Mouse (Mus musculus) hindbrain, embryonic 12.5 days (tissue): ENCODE measurements around the gene Plg. TPM values are rescaled to one million over a fixed set of nuclear protein-coding genes. Genes with fewer than 3 reads are reported as not detected.

Experiments
- ATAC-seq: fragments of 200-750 bp; cut with Nextera tagmentation; 2 replicates; pipeline ENCODE4 v1.8.0; 2017; ENCODE audit warnings: moderate TSS enrichment; ENCODE audit not compliant: low FRiP score
- H3K27ac ChIP-seq: fragments of 300-500 bp; sonication (generic); 2 replicates; pipeline ENCODE4 v1.5.1; 2016; ENCODE audit warnings: mild to moderate bottlenecking
- H3K27me3 ChIP-seq: fragments of 300-500 bp; sonication (generic); 2 replicates; pipeline ENCODE4 v1.6.1; 2016; ENCODE audit warnings: mild to moderate bottlenecking
- H3K36me3 ChIP-seq: fragments of 300-500 bp; sonication (generic); 2 replicates; pipeline ENCODE4 v1.6.1; 2016; ENCODE audit warnings: mild to moderate bottlenecking
- H3K4me1 ChIP-seq: fragments of 300-500 bp; sonication (generic); 2 replicates; pipeline ENCODE4 v1.6.1; 2016
- H3K4me2 ChIP-seq: fragments of 300-500 bp; sonication (generic); replicated peaks from 2 replicates; pipeline ENCODE4 v1.6.1; 2016; ENCODE audit warnings: mild to moderate bottlenecking
- H3K4me3 ChIP-seq: fragments of 300-500 bp; sonication (generic); 2 replicates; pipeline ENCODE4 v1.5.1; 2016; ENCODE audit warnings: mild to moderate bottlenecking
- H3K9ac ChIP-seq: fragments of 300-500 bp; sonication (generic); 2 replicates; pipeline ENCODE4 v1.6.1; 2016; ENCODE audit warnings: mild to moderate bottlenecking, moderate library complexity
- H3K9me3 ChIP-seq: fragments of 300-500 bp; sonication (generic); replicated peaks from 2 replicates; pipeline ENCODE4 v1.6.1; 2016; ENCODE audit warnings: mild to moderate bottlenecking
- WGBS: fragments of 180-500 bp; shearing (Covaris S2); methylation state at CpG from one replicate; pipeline ENCODE4 v1.1.7; 2016; 5-methylcytosine and 5-hydroxymethylcytosine counted together
- polyA plus RNA-seq: library from polyadenylated mRNA; unstranded; fragments of >200 nt; fragmentation: Nextera tagmentation; extraction: Ambion mirVana; gene quantifications from 2 replicates; pipeline ENCODE4 v1.2.1, GENCODE M21; 2016

The Plg gene
- polyA plus RNA-seq, 1 experiment from 2014 or later = not detected

DNA sequence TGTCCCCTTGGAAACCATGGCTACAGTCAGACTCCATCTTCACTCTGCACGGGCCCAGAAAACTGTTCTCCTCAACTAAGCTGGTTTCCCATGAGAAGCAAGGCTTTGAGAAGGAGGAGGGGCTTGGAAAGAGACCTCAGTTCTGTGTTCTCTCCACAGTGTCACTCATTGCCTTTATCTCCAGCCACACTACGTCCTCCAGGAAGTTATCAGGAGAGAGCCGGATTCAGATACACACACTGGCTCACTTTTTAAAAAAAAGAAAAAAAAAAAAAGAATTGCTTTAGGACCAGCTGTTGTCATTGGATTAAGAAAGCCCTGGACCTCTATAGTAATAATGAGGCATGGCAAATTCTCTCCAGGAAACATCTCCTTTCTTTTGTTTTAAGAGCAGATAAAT lies 48.7 kb downstream of the Plg start:
- Histone ChIP-seq H3K36me3 (no peaks in the 10 kb centered on the region), H3K4me3 (no peak overlapping the region), H3K4me2 (no peak overlapping the region), H3K9me3 (no peaks in the 10 kb centered on the region), H3K27me3 (no peaks in the 10 kb centered on the region), H3K9ac (no peak overlapping the region), H3K4me1 (peaks cover 10% of the 10 kb centered on the region), H3K27ac (no peak overlapping the region)
- WGBS = 44% methylated on average over 3 of the region's 3 CpGs
- ATAC-seq = no peak

GRCm38 (mm10) chr17:12428369-12428768 lies 50.0 kb downstream of the Plg start:
- Histone ChIP-seq H3K4me3 (no peak overlapping the region), H3K27me3 (no peaks in the 10 kb centered on the region), H3K4me1 (peaks cover 10% of the 10 kb centered on the region), H3K4me2 (no peak overlapping the region), H3K9me3 (no peaks in the 10 kb centered on the region), H3K36me3 (no peaks in the 10 kb centered on the region), H3K27ac (no peak overlapping the region), H3K9ac (no peak overlapping the region)
- peak; percentile 77 for ATAC-seq

GRCm38 (mm10) chr17:12431707-12432106 lies 53.3 kb downstream of the Plg start:
- Histone ChIP-seq H3K36me3 (no peaks in the 10 kb centered on the region), H3K9ac (no peak overlapping the region), H3K4me1 (peaks cover 10% of the 10 kb centered on the region), H3K9me3 (no peaks in the 10 kb centered on the region), H3K4me3 (no peak overlapping the region), H3K27ac (no peak overlapping the region), H3K4me2 (no peak overlapping the region), H3K27me3 (no peaks in the 10 kb centered on the region)
- ATAC-seq = no peak
- WGBS = 73% methylated on average over 5 of the region's 5 CpGs

DNA sequence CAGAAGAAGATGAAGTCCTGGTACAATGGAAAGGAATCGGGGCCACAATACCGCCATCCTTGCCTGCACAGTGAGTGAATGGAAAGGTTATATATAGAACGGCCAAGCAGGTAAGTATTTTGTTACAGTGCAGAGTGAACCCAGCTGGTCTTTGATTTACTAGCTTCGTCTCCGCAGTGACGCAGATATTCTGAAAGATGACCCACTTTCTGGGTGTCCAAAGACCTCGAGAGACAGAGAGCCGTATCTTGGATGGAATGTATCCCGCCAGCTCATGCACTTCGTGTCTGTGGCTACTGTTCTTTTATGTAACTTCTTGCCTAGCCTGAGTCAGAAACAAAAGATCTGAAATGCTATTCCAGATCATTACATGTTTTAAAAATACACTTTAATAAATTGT lies 59.4 kb downstream of the Plg start:
- ATAC-seq = no peak
- 88% methylated on average over 10 of the region's 10 CpGs for WGBS

DNA sequence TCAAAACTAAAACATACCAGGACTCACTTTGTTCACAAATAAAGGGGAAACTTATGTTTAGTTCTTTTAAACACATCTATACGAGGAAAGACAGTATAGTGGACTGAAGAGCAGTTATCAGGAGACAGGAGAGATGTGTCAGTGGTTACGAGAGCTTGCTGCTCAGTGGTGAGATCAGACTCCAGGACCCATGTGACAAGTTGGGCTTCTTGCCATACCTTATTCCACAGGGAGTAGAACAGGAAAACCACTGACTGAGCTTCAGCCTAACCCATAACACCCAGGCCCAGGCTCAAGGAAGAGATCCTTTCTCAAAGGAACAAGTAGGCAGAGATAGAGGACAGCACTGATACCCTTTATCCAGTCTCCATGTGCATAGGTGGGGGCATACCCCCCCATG lies 66.2 kb downstream of the Plg start:
- H3K4me1 ChIP-seq = no peaks in the 10 kb centered on the region
- no peak for ATAC-seq
- no peak overlapping the region for H3K4me2 ChIP-seq
- H3K9me3 ChIP-seq = no peaks in the 10 kb centered on the region
- no peak overlapping the region for H3K27ac ChIP-seq
- H3K36me3 ChIP-seq = no peaks in the 10 kb centered on the region
- no peak overlapping the region for H3K9ac ChIP-seq
- no peaks in the 10 kb centered on the region for H3K27me3 ChIP-seq
- 84% methylated on average over 2 of the region's 2 CpGs for WGBS
- no peak overlapping the region for H3K4me3 ChIP-seq

More for the DNA sequence above, 59.4 kb downstream of the Plg start:
- no peak overlapping the region for H3K4me2 ChIP-seq
- H3K4me3 ChIP-seq = no peak overlapping the region
- H3K36me3 ChIP-seq = no peaks in the 10 kb centered on the region
- H3K27ac ChIP-seq = no peak overlapping the region
- no peaks in the 10 kb centered on the region for H3K4me1 ChIP-seq
- H3K9me3 ChIP-seq = no peaks in the 10 kb centered on the region
- no peaks in the 10 kb centered on the region for H3K27me3 ChIP-seq
- no peak overlapping the region for H3K9ac ChIP-seq

DNA sequence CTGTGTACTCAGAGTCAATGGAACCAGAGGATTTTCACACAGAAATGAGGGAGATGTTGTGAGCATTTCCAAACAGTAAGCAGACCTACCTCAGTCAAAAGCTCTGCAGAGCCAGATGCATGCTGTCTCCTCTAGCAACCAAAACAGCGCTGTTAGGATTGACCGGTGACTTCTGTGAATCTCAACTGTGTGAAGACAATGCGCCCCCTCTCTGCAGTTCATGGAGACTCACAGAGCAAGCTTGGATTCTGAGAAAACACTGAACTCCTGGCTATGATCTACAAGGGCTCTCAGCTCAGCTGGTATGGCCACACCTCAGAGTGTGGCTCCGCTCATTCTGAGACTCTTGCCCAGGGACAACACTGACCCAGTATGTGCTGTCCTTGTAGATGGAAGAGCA lies 72.8 kb downstream of the Plg start:
- H3K27ac ChIP-seq = no peak overlapping the region
- H3K9ac ChIP-seq = no peak overlapping the region
- no peak for ATAC-seq
- H3K4me2 ChIP-seq = no peak overlapping the region
- no peaks in the 10 kb centered on the region for H3K9me3 ChIP-seq
- 59% methylated on average over 4 of the region's 4 CpGs for whole genome bisulfite sequencing
- H3K36me3 ChIP-seq = no peaks in the 10 kb centered on the region
- H3K4me3 ChIP-seq = no peak overlapping the region
- no peaks in the 10 kb centered on the region for H3K27me3 ChIP-seq
- H3K4me1 ChIP-seq = no peaks in the 10 kb centered on the region

- Histone ChIP-seq H3K36me3 (no peaks in the 10 kb centered on the region), H3K4me2 (no peak overlapping the region), H3K9ac (no peak overlapping the region), H3K27me3 (no peaks in the 10 kb centered on the region), H3K27ac (no peak overlapping the region), H3K4me3 (no peak overlapping the region), H3K9me3 (no peaks in the 10 kb centered on the region), H3K4me1 (no peaks in the 10 kb centered on the region)
- WGBS = 79% methylated on average over 11 of the region's 11 CpGs
- no peak for ATAC-seq
Measured at GRCm38 (mm10) chr17:12452862-12453531, 74.6 kb downstream of the Plg start.

DNA sequence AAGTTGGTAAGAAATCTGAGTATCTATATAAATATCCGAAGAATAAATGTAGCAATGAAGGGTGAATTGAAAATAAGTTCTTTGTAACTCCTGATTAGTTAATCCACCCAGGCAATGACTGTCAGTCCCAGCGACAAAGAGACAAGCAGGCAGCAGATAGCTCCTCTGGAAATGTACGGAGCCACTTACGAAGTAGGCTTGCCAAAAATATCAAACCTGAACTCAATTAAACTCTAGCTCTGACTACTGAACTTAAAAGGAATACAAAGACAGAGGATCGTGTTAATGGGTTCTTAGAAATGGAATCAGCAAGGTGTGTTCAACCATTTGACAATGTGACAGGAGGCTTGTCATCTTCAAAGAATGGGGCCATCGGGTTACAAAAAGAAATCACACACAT lies 75.3 kb downstream of the Plg start:
- Histone ChIP-seq H3K9me3 (no peaks in the 10 kb centered on the region), H3K9ac (no peak overlapping the region), H3K4me3 (no peak overlapping the region), H3K4me2 (no peak overlapping the region), H3K36me3 (no peaks in the 10 kb centered on the region), H3K27me3 (no peaks in the 10 kb centered on the region), H3K27ac (no peak overlapping the region), H3K4me1 (no peaks in the 10 kb centered on the region)
- no peak for ATAC-seq
- 84% methylated on average over 6 of the region's 6 CpGs for WGBS

DNA sequence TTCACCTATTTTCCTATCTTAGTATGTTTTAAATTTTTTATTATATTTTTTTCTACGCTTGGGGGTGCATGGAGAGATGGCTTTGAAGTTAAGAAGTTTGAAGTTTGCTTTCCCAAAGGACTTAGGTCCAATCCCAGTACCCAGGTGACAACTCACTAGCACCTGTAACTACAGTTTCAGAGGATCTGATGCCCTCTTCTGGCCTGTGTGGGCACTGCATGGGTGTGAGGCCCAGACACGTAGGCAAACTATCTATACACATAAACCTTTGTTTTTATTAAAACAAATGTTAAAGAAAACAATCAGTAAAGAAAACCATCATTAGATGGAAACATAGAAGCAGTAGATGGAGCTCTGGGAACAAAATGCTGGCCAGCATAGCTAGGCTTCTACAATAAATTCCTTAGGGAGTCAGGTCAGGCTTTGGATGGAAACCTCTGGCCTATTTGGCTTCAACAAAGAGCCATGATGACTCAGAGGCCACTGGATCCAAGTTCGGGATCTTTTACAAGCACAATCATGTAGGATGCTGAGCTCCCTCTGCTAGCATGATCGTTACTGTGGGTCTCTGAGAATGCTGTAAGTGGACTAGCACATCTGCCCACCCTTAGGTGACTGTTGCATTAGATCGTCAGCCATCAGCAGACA lies 76.9 kb downstream of the Plg start:
- Histone ChIP-seq H3K27ac (no peak overlapping the region), H3K4me1 (no peaks in the 10 kb centered on the region), H3K27me3 (no peaks in the 10 kb centered on the region), H3K36me3 (no peaks in the 10 kb centered on the region), H3K9ac (no peak overlapping the region), H3K9me3 (no peaks in the 10 kb centered on the region), H3K4me2 (no peak overlapping the region), H3K4me3 (no peak overlapping the region)
- ATAC-seq = no peak
- WGBS = 80% methylated on average over 5 of the region's 5 CpGs

- Histone ChIP-seq H3K4me1 (no peaks in the 10 kb centered on the region), H3K4me3 (no peak overlapping the region), H3K27ac (no peak overlapping the region), H3K9me3 (no peaks in the 10 kb centered on the region), H3K36me3 (no peaks in the 10 kb centered on the region), H3K9ac (no peak overlapping the region), H3K27me3 (no peaks in the 10 kb centered on the region), H3K4me2 (no peak overlapping the region)
- ATAC-seq = no peak
Measured at GRCm38 (mm10) chr17:12461168-12461567, 82.8 kb downstream of the Plg start.

DNA sequence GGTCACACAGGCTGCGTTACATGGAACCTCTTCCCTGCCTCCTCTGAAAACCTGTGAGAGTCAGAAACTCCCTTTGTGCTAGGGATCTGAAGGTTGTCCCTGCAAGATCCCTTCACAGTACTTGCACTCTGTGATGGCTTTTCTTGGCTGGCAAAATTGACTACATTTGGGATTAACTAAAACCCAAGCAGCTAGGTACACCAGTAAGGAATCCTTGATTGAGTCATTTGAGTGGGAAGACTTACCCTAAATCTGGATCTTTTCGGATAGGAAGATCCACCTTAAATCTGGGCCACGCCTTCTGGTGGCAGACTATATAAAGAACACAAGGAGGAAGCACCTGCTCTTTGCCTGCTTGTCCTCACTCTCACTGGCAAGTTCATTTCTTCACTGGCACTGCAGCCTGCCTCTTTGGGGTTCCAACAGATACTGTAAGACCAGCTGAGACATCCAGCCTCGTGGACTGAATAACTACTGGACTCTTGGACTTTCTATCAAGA lies 88.1 kb downstream of the Plg start:
- no peaks in the 10 kb centered on the region for H3K4me1 ChIP-seq
- no peak overlapping the region for H3K9ac ChIP-seq
- no peak for ATAC-seq
- H3K9me3 ChIP-seq = no peaks in the 10 kb centered on the region
- H3K36me3 ChIP-seq = no peaks in the 10 kb centered on the region
- 85% methylated on average over 4 of the region's 4 CpGs for WGBS
- no peaks in the 10 kb centered on the region for H3K27me3 ChIP-seq
- no peak overlapping the region for H3K4me2 ChIP-seq
- H3K27ac ChIP-seq = no peak overlapping the region
- no peak overlapping the region for H3K4me3 ChIP-seq

GRCm38 (mm10) chr17:12467642-12468041 lies 89.2 kb downstream of the Plg start:
- Histone ChIP-seq H3K4me2 (no peak overlapping the region), H3K36me3 (no peaks in the 10 kb centered on the region), H3K27me3 (no peaks in the 10 kb centered on the region), H3K27ac (no peak overlapping the region), H3K9ac (no peak overlapping the region), H3K4me1 (no peaks in the 10 kb centered on the region), H3K4me3 (no peak overlapping the region), H3K9me3 (no peaks in the 10 kb centered on the region)
- WGBS = 86% methylated on average over 3 of the region's 3 CpGs
- ATAC-seq = no peak

DNA sequence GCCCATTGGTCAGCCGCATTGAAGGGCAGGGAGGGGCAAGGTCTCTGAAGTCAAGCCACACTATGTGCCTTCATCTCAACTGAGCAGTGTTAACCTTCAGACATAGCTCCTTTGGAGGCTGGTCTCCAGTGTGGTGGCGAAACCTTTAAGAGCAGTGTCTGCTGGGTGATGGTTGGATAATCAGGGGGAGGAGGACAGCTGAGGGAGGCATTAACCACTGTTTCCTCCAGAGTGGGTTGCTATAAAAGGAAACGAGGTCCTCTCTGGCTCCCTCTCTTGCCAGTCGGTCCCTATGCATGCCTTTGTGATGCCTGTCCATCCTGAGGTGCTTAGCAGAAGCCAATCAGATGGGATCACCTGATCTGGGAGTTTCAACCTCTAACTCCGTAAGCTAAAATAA lies 90.3 kb downstream of the Plg start:
- Histone ChIP-seq H3K9ac (no peak overlapping the region), H3K4me1 (no peaks in the 10 kb centered on the region), H3K36me3 (no peaks in the 10 kb centered on the region), H3K9me3 (no peaks in the 10 kb centered on the region), H3K4me2 (no peak overlapping the region), H3K27me3 (no peaks in the 10 kb centered on the region), H3K4me3 (no peak overlapping the region), H3K27ac (no peak overlapping the region)
- 80% methylated on average over 5 of the region's 5 CpGs for WGBS
- no peak for ATAC-seq
